11 mouse cellular contexts compared by ENCODE assay signal in the genomic region with DNA sequence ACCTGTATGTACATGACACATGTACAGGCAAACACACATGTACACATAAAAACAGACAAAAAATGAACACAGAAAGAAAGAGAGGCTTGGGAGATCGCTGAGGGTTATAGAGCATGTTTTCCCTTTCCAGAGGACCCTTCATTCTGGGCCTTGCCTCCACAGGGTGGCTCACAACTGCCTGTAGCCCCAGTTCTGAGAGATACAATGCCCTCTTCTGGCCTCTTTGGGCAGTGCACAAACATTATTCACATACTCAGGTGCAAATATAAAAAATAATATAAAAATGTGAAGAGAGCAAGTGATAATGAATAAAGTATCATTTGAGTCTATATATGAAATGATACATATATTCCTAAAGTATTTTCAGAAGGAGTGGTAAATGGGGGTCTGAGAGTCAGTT. TPM values are rescaled to one million over a fixed set of nuclear protein-coding genes. Genes with fewer than 3 reads are reported as not detected.
DNase-seq lines count a peak whose midpoint lies in the region; ATAC-seq and TF ChIP-seq lines count a peak whose summit lies in the region.
"Had no signal": no experiment of that assay in that cellular context is flagged by ENCODE, and none has a peak within 500 bp of the region (broad histone marks: within the 10 kb centered on the region; RNA-seq: fewer than 3 reads in every experiment).

No protein-coding gene starts in this region.

- no peaks in the 10 kb centered on the region for H3K36me3 ChIP-seq in hindbrain, postnatal 0 days (ENCODE audit: insufficient read depth, low read length)
- H3K36me3 ChIP-seq in hindbrain, embryonic 11.5 days (ENCODE audit: control insufficient read depth, insufficient read depth, low read length) = no peaks in the 10 kb centered on the region
- H3K36me3 ChIP-seq in midbrain, postnatal 0 days (ENCODE audit: insufficient read depth, low read length) = no peaks in the 10 kb centered on the region
- H3K36me3 ChIP-seq in midbrain, embryonic 14.5 days (ENCODE audit: control insufficient read depth, insufficient read depth, low read length) = no peaks in the 10 kb centered on the region
- H3K36me3 ChIP-seq: hindbrain, embryonic 15.5 days had no signal

- TF ChIP-seq CTCF in hindbrain, postnatal 0 days (IDR thresholded peaks at IDR 0.05; ENCODE audit: low read depth) = peak; percentile 39
- peak; percentile 46 for TF ChIP-seq CTCF in midbrain, postnatal 0 days (IDR thresholded peaks at IDR 0.05)

- no peaks in the 10 kb centered on the region for H3K27me3 ChIP-seq in hindbrain, postnatal 0 days (ENCODE audit: insufficient read depth, low read length)
- no peaks in the 10 kb centered on the region for H3K27me3 ChIP-seq in hindbrain, embryonic 11.5 days (ENCODE audit: control insufficient read depth, insufficient read depth, low read length)
- H3K27me3 ChIP-seq in midbrain, postnatal 0 days (ENCODE audit: insufficient read depth, low read length) = no peaks in the 10 kb centered on the region
- no peaks in the 10 kb centered on the region for H3K27me3 ChIP-seq in midbrain, embryonic 14.5 days (ENCODE audit: control insufficient read depth, insufficient read depth, low read length)
- H3K27me3 ChIP-seq: hindbrain, embryonic 15.5 days had no signal

- H3K9me3 ChIP-seq in hindbrain, postnatal 0 days (ENCODE audit: low read length) = no peaks in the 10 kb centered on the region
- H3K9me3 ChIP-seq in hindbrain, embryonic 11.5 days (ENCODE audit: control insufficient read depth, low read length) = no peaks in the 10 kb centered on the region
- H3K9me3 ChIP-seq in midbrain, postnatal 0 days (ENCODE audit: low read length) = no peaks in the 10 kb centered on the region
- H3K9me3 ChIP-seq in midbrain, embryonic 14.5 days (ENCODE audit: control insufficient read depth, low read length) = no peaks in the 10 kb centered on the region
- H3K9me3 ChIP-seq: hindbrain, embryonic 15.5 days had no signal

- H3K4me1 ChIP-seq in hindbrain, postnatal 0 days (ENCODE audit: insufficient read depth, low read length) = no peaks in the 10 kb centered on the region
- H3K4me1 ChIP-seq in hindbrain, embryonic 11.5 days (replicated peaks; ENCODE audit: control insufficient read depth, insufficient read depth, low read length) = no peaks in the 10 kb centered on the region
- no peaks in the 10 kb centered on the region for H3K4me1 ChIP-seq in midbrain, postnatal 0 days (ENCODE audit: insufficient read depth, low read length)
- H3K4me1 ChIP-seq in midbrain, embryonic 14.5 days (ENCODE audit: control insufficient read depth, insufficient read depth, low read length) = no peaks in the 10 kb centered on the region
- H3K4me1 ChIP-seq: hindbrain, embryonic 15.5 days had no signal

- no peak overlapping the region for H3K9ac ChIP-seq in hindbrain, postnatal 0 days (replicated peaks; ENCODE audit: low read length)
- no peak overlapping the region for H3K9ac ChIP-seq in hindbrain, embryonic 11.5 days (ENCODE audit: low read depth, low read length)
- no peak overlapping the region for H3K9ac ChIP-seq in midbrain, postnatal 0 days (replicated peaks; ENCODE audit: low read length, poor library complexity, severe bottlenecking)
- no peak overlapping the region for H3K9ac ChIP-seq in midbrain, embryonic 14.5 days (replicated peaks; ENCODE audit: low read length)
- H3K9ac ChIP-seq: hindbrain, embryonic 15.5 days had no signal

- DNase-seq in hindbrain, postnatal 0 days (ENCODE audit: low spot score) = peak; percentile 14
- no peak for DNase-seq in hindbrain, embryonic 11.5 days (ENCODE audit: low spot score)
- DNase-seq in midbrain, postnatal 0 days (ENCODE audit: low spot score) = no peak
- DNase-seq in midbrain, embryonic 14.5 days = no peak
- peak; percentile 52 for DNase-seq in NIH3T3 (ENCODE audit: low read depth)
- DNase-seq in mesoderm, embryonic 11.5 days (ENCODE audit: low read depth, low spot score) = peak; percentile 30
- DNase-seq in spleen, adult 18-20 months = no peak
- DNase-seq in cerebellum, postnatal 4 days (ENCODE audit: low spot score in 2 of 2) = no peak
- DNase-seq: gastrocnemius, postnatal 25 days; layer of hippocampus, postnatal 36 days had no signal

- H3K4me2 ChIP-seq in hindbrain, postnatal 0 days (ENCODE audit: low read depth, low read length) = no peak overlapping the region
- H3K4me2 ChIP-seq in hindbrain, embryonic 11.5 days (replicated peaks; ENCODE audit: low read depth, low read length) = no peak overlapping the region
- H3K4me2 ChIP-seq in midbrain, postnatal 0 days (ENCODE audit: low read depth, low read length, poor library complexity, severe bottlenecking) = no peak overlapping the region
- H3K4me2 ChIP-seq in midbrain, embryonic 14.5 days (ENCODE audit: low read length) = no peak overlapping the region
- H3K4me2 ChIP-seq: hindbrain, embryonic 15.5 days had no signal

- no peak overlapping the region for H3K4me3 ChIP-seq in hindbrain, postnatal 0 days (ENCODE audit: low read length)
- H3K4me3 ChIP-seq in hindbrain, embryonic 11.5 days (ENCODE audit: low read depth, low read length) = no peak overlapping the region
- H3K4me3 ChIP-seq in midbrain, postnatal 0 days (ENCODE audit: low read depth, low read length) = no peak overlapping the region
- H3K4me3 ChIP-seq in midbrain, embryonic 14.5 days (replicated peaks; ENCODE audit: low read depth, low read length) = no peak overlapping the region
- H3K4me3 ChIP-seq: hindbrain, embryonic 15.5 days had no signal

- 77% methylated on average over 1 of the region's 1 CpGs for WGBS in hindbrain, postnatal 0 days
- WGBS in hindbrain, embryonic 11.5 days = 58% methylated on average over 1 of the region's 1 CpGs
- 74% methylated on average over 1 of the region's 1 CpGs for WGBS in midbrain, postnatal 0 days
- WGBS in midbrain, embryonic 14.5 days = 67% methylated on average over 1 of the region's 1 CpGs

- no peak overlapping the region for H3K27ac ChIP-seq in hindbrain, postnatal 0 days
- H3K27ac ChIP-seq in hindbrain, embryonic 11.5 days (ENCODE audit: low read depth, low read length) = no peak overlapping the region
- no peak overlapping the region for H3K27ac ChIP-seq in midbrain, postnatal 0 days (ENCODE audit: low read depth, low read length)
- H3K27ac ChIP-seq in midbrain, embryonic 14.5 days (replicated peaks; ENCODE audit: low read depth, low read length) = no peak overlapping the region
- H3K27ac ChIP-seq: hindbrain, embryonic 15.5 days had no signal

- ATAC-seq in hindbrain, postnatal 0 days = no peak
- ATAC-seq in hindbrain, embryonic 11.5 days (ENCODE audit: low FRiP score) = no peak
- no peak for ATAC-seq in midbrain, postnatal 0 days (ENCODE audit: low FRiP score)
- no peak for ATAC-seq in midbrain, embryonic 14.5 days (ENCODE audit: low FRiP score, low TSS enrichment)

RNA-seq across cellular contexts. Expression of gene Tipin, which starts 6.5 kb away (rescaled TPM):
- 40.3 and 83.7 TPM in 2 replicates for total RNA-seq in hindbrain, postnatal 0 days (2014; rRNA removed)
- 97.0 and 101 TPM in 2 replicates for polyA plus RNA-seq in hindbrain, postnatal 0 days (2015; fragmentation: Nextera tagmentation; extraction: Ambion mirVana)
- polyA plus RNA-seq in hindbrain, embryonic 11.5 days (2014; fragmentation: Nextera tagmentation; extraction: Ambion mirVana) = 226 and 233 TPM in 2 replicates
- 47.4 and 58.1 TPM in 2 replicates for total RNA-seq in midbrain, postnatal 0 days (2014; rRNA removed)
- polyA plus RNA-seq in midbrain, postnatal 0 days (2015; fragmentation: Nextera tagmentation; extraction: Ambion mirVana) = 71.1 and 73.2 TPM in 2 replicates
- 79.8 and 103 TPM in 2 replicates for polyA plus RNA-seq in midbrain, embryonic 14.5 days (2014; fragmentation: Nextera tagmentation; extraction: Ambion mirVana)

RNA-seq across cellular contexts. Expression of gene Map2k1, which starts 21.5 kb away (rescaled TPM):
- total RNA-seq in hindbrain, postnatal 0 days (2014; rRNA removed) = 91.2 and 99.5 TPM in 2 replicates
- polyA plus RNA-seq in hindbrain, postnatal 0 days (2015; fragmentation: Nextera tagmentation; extraction: Ambion mirVana) = 77.9 and 81.0 TPM in 2 replicates
- polyA plus RNA-seq in hindbrain, embryonic 11.5 days (2014; fragmentation: Nextera tagmentation; extraction: Ambion mirVana) = 71.8 and 79.1 TPM in 2 replicates
- total RNA-seq in midbrain, postnatal 0 days (2014; rRNA removed) = 86.9 and 87.4 TPM in 2 replicates
- polyA plus RNA-seq in midbrain, postnatal 0 days (2015; fragmentation: Nextera tagmentation; extraction: Ambion mirVana) = 70.6 and 74.6 TPM in 2 replicates
- polyA plus RNA-seq in midbrain, embryonic 14.5 days (2014; fragmentation: Nextera tagmentation; extraction: Ambion mirVana) = 46.4 and 50.7 TPM in 2 replicates

RNA-seq across cellular contexts. Expression of gene Uchl4, which starts 39.9 kb away (rescaled TPM):
- 0.47 TPM in 1 of 2 replicates, not detected in the other for total RNA-seq in hindbrain, postnatal 0 days (2014; rRNA removed)
- 1.6 and 2.3 TPM in 2 replicates for polyA plus RNA-seq in hindbrain, postnatal 0 days (2015; fragmentation: Nextera tagmentation; extraction: Ambion mirVana)
- 4.0 and 5.2 TPM in 2 replicates for polyA plus RNA-seq in hindbrain, embryonic 11.5 days (2014; fragmentation: Nextera tagmentation; extraction: Ambion mirVana)
- 0.61 and 0.66 TPM in 2 replicates for total RNA-seq in midbrain, postnatal 0 days (2014; rRNA removed)
- polyA plus RNA-seq in midbrain, postnatal 0 days (2015; fragmentation: Nextera tagmentation; extraction: Ambion mirVana) = 1.2 and 2.4 TPM in 2 replicates
- polyA plus RNA-seq in midbrain, embryonic 14.5 days (2014; fragmentation: Nextera tagmentation; extraction: Ambion mirVana) = 2.9 and 3.0 TPM in 2 replicates

Comparison
In these comparisons a context has a peak if more than half of its experiments do, and no peak if none do; other contexts are left out.
1. DNase-seq: peak in hindbrain, postnatal 0 days (single experiment), NIH3T3 (single experiment) and mesoderm, embryonic 11.5 days (single experiment); none in hindbrain, embryonic 11.5 days (single experiment), midbrain, postnatal 0 days (single experiment), midbrain, embryonic 14.5 days (single experiment), spleen, adult 18-20 months (0 of 2) and cerebellum, postnatal 4 days (0 of 2).